Mouse (Mus musculus) lung, postnatal 4 days (tissue): Measurements from ENCODE around the gene Vtn.
A peak's percentile ranks its signal among the peaks of the same experiment; 100 is the strongest.

Experiments used
- DNase-seq, 2 experiments: peaks; one replicate each; pipeline ENCODE4 v3.0.0; 2021

Gene Vtn

DNA sequence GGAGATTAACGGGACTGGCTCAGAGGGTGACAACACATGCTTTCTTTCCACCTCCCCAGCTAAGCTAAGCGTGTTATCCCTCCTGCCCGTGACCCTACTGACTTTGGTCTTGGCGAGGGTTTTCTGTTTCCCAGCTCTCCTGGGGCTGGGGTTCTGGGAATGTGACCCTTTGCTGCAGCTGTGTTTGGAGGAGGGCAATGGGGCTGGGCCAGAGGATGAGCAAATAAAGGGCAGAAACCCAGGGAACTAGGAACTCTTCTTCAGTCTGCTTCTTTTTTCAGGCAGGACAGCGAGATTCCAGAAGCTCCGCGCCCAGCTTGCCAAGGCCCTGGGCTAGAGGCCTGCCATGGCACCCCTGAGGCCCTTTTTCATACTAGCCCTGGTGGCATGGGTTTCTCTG, at the start of gene Vtn:
Gene Vtn, plus strand, starts transcription at position 88 of the 400 bp plus-strand sequence.
- no peak for DNase-seq

DNA sequence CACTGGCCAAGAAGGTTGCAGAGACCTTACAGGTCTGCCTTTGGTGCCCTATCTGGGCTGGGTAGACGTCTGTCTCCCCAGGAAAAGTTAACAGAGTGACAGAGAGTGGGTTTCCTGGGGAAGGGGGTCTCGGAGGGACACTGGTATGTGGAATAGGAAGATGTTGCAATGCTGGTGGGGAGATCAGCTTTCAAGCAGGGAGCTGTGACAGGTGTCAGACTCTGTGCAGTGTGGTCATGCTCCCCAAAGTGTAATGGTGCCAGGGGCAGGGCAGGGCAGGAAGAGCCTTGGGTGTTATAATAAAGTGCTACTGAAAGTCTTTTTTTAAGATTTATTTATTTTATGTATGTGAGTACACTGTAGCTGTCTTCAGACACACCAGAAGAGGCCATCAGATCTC, 48.6 kb upstream of the Vtn start:
- DNase-seq = no peak

DNA sequence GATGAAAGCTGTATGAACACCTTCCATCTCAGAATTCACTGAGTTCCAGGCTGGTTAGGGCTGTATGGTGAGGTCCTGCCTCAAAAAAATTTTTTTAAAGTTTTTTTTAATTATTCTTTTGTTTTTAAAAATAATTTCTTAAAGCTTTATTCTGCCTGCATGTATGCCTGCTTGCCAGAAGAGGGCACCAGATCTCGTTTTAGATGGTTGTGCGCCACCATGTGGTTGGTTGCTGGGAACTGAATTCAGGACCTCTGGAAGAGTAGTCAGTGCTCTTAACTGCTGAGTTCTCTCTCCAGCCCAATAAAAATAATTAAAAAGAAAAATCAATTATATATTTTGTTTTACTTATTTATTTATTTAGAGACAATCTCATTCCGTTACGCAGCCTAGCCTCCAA, 45.2 kb upstream of the Vtn start:
- peak; percentile 62 to 78 for DNase-seq

DNA sequence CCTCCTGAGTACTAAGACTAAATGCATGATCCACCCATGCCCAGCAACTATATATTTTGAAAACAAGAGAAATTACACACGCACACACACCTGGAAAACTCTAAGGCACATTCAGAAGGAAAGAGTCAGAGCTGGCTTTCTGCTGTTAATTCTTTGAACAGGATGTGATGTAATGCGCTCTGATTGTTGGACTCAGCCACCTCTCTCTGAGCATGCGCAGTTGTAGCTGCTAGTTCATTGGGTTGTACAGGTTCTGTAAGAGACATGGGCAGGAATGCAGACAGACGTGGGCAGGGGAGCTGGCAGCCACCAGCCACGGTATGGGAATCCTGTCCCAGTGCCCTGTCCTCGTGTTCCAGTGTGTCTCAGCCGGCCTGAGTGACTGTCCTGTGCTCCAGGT, 44.6 kb upstream of the Vtn start:
- DNase-seq = no peak

DNA sequence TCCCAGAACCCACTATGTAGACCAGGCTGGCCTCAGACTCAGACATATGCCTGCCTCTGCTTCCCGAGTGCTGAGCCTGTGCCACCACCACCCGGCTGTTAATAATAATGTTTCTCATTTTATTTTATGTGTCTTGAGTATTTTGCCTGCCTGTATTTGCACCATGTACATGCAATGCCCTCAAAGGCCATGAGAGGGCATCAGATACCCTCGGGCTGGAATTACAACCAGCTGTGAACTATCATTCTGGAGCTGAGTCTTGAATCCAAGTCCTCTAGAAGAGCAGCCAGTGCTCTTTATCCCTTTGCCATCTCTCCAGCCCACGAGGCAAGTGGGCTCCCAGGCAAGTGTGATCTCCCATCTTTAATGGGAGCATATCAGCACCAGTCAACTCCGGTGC, 43.6 kb upstream of the Vtn start:
- peak in 1 of 2 experiments; percentile 63 for DNase-seq

DNA sequence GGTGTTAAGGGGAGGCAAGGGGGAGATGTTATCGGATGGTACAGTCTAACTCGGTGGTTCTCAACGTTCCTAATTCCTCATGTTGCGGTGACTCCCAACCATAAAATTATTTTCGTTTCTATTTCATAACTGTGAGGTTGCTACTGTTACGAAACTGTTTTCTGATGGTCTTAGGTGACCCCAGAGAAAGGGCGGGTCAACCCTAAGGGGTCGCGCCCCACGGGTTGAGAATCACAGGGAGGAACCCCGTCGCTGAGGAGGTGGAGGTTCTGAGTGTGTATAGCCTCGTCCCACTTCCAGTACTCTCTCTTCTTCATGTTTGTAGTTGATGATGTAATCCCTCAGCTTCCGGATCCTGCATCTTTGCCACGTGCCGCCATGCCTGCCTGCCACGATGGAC, 40.2 kb upstream of the Vtn start:
- no peak for DNase-seq

DNA sequence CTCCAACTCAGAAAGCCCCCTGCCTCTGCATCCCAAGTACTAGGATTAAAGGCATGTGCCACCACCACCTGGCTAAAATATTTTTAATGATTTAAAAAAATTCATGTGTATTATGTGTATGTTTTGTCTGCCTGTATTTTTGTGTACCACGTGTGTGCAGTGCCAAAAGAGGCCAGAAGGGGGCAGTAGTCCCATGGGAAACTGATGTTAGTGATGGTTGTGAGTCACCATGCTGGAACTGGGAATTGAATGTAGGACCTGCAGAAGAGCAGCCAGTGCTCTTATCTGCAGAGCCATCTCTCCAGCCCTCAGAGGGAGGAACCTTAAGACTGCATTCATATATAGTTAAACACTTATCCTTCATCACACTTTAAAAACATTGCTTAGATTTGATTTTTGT, 37.0 kb upstream of the Vtn start:
- no peak for DNase-seq

DNA sequence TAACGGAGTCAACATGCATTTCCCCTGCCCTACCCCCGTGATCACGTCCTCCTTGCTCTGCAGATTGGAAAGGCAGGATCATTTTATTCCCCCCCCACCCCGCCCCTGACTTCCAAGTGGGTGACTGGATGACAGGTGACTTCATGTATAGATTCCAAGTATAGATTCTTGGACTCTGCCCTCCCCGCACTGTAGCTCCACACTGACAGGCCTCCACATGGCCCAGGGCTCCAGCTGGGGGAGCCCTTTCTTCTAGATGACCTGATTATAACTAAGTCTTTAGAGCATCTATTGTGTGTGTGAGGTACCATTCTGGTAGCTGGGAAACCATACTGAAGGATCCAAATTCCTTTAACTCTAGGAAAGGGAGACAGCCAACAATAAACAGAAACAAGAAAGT, 36.2 kb upstream of the Vtn start:
- no peak for DNase-seq

DNA sequence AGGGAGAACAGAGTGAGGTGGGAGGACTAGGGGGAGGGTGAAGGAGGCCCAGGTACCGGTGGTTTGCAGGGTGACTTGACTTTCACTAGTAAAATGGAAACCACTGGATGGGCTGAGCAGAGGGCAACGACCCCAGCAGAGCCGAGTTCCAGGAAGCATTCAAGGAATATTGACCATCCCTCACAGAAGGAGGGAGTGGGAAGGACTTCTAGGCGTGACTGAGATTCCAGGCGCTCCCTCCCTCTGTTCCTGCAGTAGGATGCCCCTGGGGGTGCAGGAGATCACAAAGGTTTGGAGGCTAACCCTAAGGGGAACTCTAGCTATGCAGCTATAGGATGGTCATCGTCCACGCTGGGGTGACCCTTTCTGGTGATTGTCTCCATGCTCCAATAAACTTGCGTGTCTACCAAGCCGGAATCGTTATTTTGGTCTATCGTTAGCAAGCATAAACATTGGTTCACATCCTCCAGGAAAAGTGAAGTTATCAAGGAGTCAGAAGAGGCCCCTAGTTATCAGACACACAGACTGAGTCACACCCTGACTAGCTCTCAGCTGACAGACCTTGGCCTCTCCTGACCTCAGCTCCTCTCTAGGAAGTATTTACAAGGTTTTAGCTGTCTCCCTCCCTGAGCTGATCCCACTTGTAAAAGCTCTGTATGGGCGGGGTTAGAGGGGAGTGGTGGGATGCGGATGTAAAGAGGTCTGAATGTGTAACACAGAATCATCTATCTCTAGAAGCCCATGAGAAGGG, 35.4 kb upstream of the Vtn start:
- DNase-seq = no peak

DNA sequence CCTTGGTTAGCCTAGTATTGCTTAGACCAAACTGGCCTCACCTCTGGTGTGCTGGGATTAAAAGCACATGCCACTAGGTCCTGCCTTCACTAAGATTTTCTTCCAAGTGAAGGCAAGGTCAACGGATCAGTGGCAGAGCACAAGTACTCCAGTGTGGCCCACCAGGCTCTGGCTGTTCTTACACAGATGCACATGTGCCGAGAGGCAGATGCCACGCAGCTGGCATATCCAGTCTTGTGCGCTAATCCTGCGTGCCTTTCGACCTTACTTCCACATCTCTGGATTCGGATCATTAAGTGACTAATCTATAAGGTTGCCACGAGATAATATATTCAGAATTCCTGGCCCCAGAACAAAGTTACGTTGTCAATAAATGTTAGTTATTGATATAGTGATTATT, 33.8 kb upstream of the Vtn start:
- DNase-seq = no peak

DNA sequence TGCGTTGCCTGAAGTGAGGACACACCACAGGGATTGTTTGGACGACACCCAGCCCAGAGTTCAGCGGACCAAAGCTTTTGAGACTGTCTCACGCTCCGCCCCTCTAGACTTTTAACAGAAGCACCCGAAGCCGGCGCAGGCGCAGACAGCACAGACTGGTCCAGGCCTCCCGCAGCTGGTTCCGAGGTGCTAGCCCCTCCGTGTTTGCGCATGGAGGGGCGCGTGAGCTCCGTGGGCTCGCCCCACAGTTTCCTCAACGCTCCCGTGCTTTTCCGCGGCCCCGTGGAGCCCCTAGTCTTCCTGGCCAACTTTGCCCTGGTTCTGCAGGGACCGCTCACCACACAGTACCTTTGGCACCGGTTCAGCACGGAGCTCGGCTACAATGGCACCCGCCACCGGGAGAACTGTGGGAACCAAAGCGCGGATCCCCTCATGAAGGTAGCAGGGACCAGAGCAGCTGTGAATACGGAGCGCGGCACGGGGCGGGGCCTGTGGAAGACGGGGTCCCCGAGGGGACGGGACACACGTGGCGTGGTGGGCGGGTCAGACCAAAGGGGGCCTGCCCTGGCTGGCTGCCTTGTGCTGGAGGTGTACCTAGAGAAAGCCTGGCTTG, 33.2 kb upstream of the Vtn start, which contains the start of gene Slc46a1:
Gene Slc46a1, plus strand, starts transcription at position 130 of the 613 bp plus-strand sequence.
- DNase-seq = peak; percentile 84 to 90

DNA sequence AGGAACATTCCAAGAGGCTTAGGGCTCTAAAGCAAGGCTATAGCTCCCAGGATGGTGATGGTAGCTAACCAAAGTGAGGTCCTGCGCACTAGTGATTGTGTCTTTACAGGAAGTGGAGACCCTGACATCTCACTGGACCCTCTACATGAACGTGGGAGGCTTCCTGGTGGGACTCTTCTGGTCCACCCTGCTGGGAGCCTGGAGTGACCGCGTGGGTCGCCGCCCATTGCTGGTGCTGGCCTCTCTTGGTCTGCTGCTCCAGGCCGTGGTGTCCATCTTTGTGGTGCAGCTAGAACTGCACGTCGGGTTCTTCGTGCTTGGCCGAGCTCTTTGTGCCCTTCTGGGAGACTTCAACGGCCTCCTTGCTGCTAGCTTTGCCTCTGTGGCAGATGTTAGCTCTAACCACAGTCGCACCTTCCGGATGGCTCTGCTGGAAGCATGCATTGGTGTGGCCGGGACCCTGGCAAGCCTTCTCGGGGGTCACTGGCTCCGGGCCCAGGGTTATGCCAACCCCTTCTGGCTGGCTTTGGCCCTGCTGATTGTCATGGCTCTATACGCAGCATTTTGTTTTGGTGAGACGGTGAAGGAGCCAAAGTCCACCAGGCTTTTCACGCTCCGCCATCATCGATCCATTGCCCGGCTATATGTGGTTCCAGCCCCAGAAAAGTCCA, 32.5 kb upstream of the Vtn start:
- no peak for DNase-seq

DNA sequence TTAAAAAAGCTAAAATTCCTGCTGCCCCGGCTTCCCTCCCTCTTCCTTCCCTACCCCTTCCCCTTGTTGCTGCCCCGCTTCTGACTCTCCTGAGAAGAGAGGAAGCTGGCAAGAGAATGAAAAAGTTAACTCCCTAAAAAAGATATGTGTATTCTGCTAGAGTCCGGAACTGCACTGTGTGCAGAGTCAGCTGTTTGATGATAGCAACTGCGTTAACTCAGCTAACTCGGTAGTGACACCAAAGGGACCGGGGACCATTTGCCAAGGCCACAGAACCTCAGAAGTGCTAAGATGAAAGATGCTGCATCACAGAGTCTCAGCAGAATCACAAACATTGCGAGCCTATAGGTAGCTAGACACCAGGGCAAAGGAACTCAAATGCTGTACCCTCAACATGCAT, 31.4 kb upstream of the Vtn start:
- no peak for DNase-seq

DNA sequence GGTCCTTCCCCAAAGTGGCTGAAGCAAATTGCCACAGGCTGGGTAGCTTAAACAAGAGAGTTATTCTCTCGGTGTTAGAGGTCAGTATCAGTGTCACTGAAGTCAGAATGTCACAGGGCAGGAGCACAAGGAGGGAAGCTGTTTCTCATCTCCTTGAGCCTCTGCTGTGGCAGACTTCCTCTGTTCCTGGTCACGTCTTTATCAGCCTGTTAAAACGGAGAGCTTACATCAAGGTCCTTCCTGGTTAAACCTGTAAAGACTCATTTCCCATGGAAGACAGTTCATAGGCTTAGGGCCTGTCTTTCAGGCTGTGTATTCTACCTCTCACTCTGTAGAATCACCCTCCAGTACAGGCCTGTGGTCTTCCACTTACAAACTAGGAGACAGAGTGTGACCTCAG, 31.0 kb upstream of the Vtn start:
- DNase-seq = no peak

DNA sequence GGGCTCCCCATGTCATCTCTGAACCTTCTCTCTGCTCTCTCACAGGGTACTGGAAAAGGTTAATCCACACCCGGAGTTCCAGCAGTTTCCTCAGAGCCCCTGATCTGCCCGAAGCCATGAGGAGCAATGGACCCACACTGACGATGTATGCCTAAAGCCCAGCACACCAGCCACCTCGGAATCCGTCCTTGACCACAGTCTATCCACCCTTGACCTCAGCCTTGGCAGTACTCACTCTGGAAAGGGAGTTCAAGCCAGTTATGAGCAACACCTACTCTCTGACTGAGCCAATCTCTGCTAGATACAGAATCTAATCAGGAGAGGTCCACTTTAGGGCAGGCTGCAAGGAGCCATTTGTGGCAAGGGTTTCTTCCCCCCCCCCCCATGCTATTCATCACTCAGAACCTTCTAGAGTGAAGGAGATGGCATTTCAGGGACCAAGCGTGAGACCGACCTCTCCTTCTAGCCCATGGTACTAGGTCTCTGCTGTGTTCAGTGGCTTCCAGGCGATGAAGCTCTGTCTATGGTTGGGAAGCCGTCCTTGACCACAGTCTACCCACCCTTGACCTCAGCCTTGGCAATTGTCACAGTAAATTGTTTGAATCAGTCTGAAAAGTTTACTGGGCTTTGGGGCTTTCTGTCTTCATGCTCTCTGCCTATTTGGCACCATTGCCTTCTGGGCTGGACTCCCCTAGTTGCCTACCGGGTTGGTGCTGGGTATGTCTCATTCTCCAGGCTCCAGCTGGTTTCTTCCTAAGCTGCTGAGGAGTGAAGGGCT, 27.4 kb upstream of the Vtn start:
- no peak for DNase-seq

DNA sequence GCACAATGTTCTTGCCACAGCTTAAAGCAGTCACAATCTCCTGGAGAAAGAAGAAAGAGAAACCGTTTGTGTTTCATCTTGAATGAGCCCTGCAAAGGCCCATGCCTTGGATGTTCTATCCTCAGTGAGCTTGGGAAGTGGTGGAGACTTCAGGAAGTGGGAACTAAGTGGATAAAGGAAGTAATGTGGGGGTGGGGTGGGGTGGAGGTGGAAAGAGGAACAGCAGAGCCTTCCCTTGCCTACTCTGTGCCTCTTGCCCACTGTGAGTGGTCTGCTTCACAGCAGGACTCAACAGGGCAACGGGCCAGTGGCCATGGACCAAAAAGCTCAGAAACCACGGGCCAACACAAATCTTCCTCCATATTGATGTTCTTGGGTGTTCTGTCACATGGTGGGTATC, 23.6 kb upstream of the Vtn start:
- DNase-seq = no peak

DNA sequence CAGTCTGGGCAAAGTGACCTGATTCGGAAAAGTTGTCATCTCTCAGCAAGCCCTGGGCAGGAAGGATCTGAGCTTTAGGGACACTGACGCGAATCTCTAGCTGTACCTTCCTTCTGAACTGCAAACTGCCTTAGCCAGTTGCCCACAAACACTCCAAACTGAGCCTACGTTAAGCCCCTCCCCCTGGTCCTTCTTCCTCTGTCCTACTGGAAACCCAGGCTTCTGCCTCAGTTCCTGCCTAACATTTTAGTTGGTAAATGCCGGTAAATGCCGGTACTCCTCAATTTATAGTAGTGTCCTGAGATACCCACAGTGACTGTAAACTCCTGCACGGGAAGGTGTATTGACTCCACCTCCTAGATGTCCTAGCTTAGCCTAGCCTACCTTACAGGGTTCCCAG, 15.3 kb upstream of the Vtn start:
- DNase-seq = no peak

DNA sequence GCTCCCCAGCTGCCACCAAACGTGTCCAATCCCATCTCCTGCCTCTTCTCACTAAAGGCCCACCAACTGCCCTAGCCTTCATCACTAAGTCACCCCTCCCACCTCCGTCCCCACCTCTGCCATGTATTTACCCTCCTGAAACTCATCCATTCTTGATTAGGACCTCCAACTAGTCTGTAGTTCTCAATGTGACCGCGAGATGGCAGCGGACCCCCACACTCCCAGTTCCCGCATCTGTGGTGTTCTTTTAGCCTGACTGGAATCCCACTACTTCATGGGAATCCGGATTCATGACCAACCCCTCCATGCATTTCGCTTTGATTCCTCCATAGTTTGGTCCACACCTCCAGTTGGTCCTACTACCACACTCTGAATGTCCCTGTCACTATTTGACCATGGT, 10.7 kb upstream of the Vtn start:
- DNase-seq = peak; percentile 53 to 75

DNA sequence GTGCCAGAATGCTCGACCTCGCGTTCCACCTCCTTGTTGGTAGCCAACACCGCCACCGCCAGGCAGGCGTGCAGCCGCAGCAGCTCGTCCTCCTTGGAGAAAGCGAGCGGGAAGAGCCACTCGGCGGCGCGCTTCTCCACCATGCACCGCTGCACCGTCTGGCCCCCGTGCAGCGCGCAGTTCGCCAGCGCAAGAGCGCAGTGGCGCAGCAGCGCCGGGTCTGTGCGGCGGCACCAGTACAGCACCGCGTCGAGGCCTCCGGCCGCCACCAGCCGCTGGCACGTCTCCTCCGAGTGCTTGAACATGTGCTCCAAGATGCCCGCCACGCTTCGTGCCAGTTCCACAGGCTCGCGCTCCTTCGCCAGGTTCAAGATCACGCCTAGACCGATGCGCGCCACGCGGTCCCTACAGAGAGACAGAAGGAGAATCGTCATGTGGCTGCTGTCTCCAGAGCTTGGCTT, 8.1 kb upstream of the Vtn start:
- DNase-seq = no peak

DNA sequence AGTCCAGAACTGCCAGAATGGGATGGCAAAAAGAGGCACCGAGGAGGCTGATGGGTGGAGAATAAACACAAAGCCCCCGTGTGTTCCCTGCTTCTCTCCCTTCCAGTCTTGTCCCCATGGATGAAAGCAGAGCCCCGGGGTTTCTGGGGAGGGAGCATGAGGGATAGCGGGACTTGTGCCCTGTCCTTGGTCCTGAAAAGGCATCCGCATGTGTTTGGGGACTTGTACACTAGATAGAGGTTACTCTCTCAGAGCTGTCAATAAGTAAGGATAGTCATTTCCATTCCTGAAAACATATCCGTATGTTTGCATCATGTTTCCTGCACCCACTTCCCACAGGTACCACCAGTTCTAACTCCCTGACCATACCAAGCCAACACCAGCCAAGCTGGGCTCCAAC, 3.0 kb upstream of the Vtn start:
- peak in 1 of 2 experiments; percentile 46 for DNase-seq

DNA sequence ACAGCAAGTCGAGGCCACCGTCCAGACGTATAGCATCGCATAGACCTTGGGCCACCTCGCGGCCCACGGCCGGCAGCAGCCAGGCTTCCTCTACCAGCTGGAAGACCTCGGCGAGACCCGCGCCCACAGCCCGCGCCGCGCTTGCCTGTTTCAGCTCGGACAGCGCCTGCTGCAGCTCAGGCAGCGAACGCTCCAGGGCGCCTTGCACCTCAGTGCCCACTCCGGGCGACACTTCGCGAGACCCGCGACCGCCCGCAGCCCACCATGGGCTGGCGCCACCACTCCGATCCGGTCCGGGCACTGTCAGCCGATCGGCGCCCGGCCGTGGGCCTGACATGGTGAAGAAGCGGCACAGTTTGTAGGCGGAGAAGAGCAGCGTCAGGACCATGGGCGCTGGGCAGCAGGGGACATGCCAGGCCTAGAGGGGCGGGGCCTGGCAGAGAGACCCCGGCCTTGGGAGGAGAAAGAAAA, 1.8 kb upstream of the Vtn start:
- DNase-seq = peak; percentile 31 to 38

DNA sequence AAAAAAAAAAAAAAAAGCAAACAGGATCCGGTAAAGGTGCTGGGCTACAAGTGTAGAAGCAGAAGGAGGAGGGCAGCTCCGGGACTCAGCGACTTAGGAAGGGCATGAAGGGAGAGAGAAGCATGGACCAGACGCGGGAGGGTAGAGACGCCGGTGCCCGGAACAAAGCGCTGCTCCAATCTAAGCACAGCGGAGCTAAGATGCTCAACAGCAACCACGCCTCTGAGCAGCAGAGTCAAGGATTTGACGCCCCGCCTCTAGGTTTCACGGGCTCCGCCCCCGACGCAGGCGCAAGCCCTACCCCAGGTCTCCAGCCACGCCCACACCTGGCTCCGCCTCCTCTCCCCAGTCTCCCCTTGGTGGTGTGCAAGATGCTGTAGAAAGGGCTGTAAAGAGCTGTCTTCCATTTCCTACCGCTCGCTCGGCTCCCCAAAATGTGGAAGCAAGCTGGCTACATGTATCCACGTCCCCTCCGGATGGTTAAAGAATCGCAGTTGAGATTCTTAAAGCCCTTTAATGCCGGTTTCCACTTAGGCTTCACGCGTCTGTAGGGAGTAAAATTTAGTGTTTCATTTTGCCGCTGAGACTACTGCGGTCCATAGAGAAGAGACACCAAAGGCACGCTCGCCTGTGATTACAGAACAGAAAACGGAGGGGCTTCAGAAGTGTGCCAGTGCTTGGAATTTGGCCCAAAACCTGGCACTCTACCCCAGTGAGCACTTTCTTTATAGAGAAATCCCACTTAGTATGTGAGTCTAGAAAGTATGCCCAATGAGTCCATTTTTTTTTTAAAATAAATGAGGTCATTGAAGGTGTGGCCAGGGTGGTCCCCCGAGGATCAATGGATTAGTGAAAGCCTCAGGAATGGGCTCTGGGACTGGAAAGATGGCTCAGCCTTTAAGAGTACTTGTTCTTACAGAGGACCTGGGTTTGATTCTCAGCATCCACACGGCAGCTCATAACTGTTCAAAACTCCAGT, 1.1 kb upstream of the Vtn start, which contains the start of gene Sarm1:
Gene Sarm1, minus strand, starts transcription at position 211 of the 979 bp plus-strand sequence.
- peak; percentile 92 to 93 for DNase-seq
